Mouse (Mus musculus): ENCODE data around the gene Cnksr3.

Cnksr3 gene

GRCm38 (mm10) chr10:7077389-7077808 lies 134.6 kb downstream of the Cnksr3 start:
- no peaks in the 10 kb centered on the region; the same call in 1 of the 2 replicates for H3K4me1 ChIP-seq (replicated peaks; ENCODE audit: low read depth, low read length)
- no peak overlapping the region for H3K4me3 ChIP-seq (replicated peaks; ENCODE audit: low read length)
- H3K9me3 ChIP-seq (ENCODE audit: low read length) = no peaks in the 10 kb centered on the region
- H3K36me3 ChIP-seq (ENCODE audit: insufficient read depth, low read length) = no peaks in the 10 kb centered on the region
- TF ChIP-seq POU5F1 (IDR thresholded peaks at IDR 0.05; ENCODE audit: borderline replicate concordance, low read length) = no peak
- no peak for TF ChIP-seq CTCF (conservative IDR thresholded peaks at IDR 0.05; ENCODE audit: low read length)
- TF ChIP-seq NANOG (IDR thresholded peaks at IDR 0.05; ENCODE audit: borderline replicate concordance, low read length) = no peak
- no peaks in the 10 kb centered on the region for H3K27me3 ChIP-seq (ENCODE audit: insufficient read depth, low read length)

GRCm38 (mm10) chr10:7076662-7077211 lies 135.3 kb downstream of the Cnksr3 start:
- Histone ChIP-seq H3K4me3 (replicated peaks; ENCODE audit: low read length) (no peak overlapping the region), H3K27me3 (ENCODE audit: insufficient read depth, low read length) (no peaks in the 10 kb centered on the region), H3K4me1 (replicated peaks; ENCODE audit: low read depth, low read length) (no peaks in the 10 kb centered on the region; the same call in 1 of the 2 replicates), H3K36me3 (ENCODE audit: insufficient read depth, low read length) (no peaks in the 10 kb centered on the region), H3K9me3 (ENCODE audit: low read length) (no peaks in the 10 kb centered on the region)
- TF ChIP-seq NANOG (IDR thresholded peaks at IDR 0.05; ENCODE audit: borderline replicate concordance, low read length) (no peak), POU5F1 (IDR thresholded peaks at IDR 0.05; ENCODE audit: borderline replicate concordance, low read length) (no peak), CTCF (conservative IDR thresholded peaks at IDR 0.05; ENCODE audit: low read length) (no peak)

GRCm38 (mm10) chr10:7076201-7076600 lies 135.8 kb downstream of the Cnksr3 start:
- no peak overlapping the region for H3K4me3 ChIP-seq (replicated peaks; ENCODE audit: low read length)

GRCm38 (mm10) chr10:7075661-7076060 lies 136.4 kb downstream of the Cnksr3 start:
- Histone ChIP-seq H3K9me3 (ENCODE audit: low read length) (no peaks in the 10 kb centered on the region), H3K27me3 (ENCODE audit: insufficient read depth, low read length) (no peaks in the 10 kb centered on the region), H3K4me3 (replicated peaks; ENCODE audit: low read length) (no peak overlapping the region), H3K4me1 (replicated peaks; ENCODE audit: low read depth, low read length) (no peaks in the 10 kb centered on the region; the same call in 1 of the 2 replicates), H3K36me3 (ENCODE audit: insufficient read depth, low read length) (no peaks in the 10 kb centered on the region)
- TF ChIP-seq NANOG (IDR thresholded peaks at IDR 0.05; ENCODE audit: borderline replicate concordance, low read length) (no peak), CTCF (conservative IDR thresholded peaks at IDR 0.05; ENCODE audit: low read length) (no peak), POU5F1 (IDR thresholded peaks at IDR 0.05; ENCODE audit: borderline replicate concordance, low read length) (no peak)

More at GRCm38 (mm10) chr10:7076201-7076600, 135.8 kb downstream of the Cnksr3 start:
- H3K27me3 ChIP-seq (ENCODE audit: insufficient read depth, low read length) = no peaks in the 10 kb centered on the region
- no peaks in the 10 kb centered on the region; the same call in 1 of the 2 replicates for H3K4me1 ChIP-seq (replicated peaks; ENCODE audit: low read depth, low read length)
- no peaks in the 10 kb centered on the region for H3K9me3 ChIP-seq (ENCODE audit: low read length)
- TF ChIP-seq CTCF (conservative IDR thresholded peaks at IDR 0.05; ENCODE audit: low read length) (peak; percentile 76), POU5F1 (IDR thresholded peaks at IDR 0.05; ENCODE audit: borderline replicate concordance, low read length) (no peak), NANOG (IDR thresholded peaks at IDR 0.05; ENCODE audit: borderline replicate concordance, low read length) (no peak)
- no peaks in the 10 kb centered on the region for H3K36me3 ChIP-seq (ENCODE audit: insufficient read depth, low read length)

- H3K4me3 ChIP-seq (replicated peaks; ENCODE audit: low read length) = no peak overlapping the region
Observed at GRCm38 (mm10) chr10:7074231-7074630, 137.8 kb downstream of the Cnksr3 start.

GRCm38 (mm10) chr10:7070924-7071323 lies 141.1 kb downstream of the Cnksr3 start:
- Histone ChIP-seq H3K27me3 (ENCODE audit: insufficient read depth, low read length) (no peaks in the 10 kb centered on the region), H3K4me3 (replicated peaks; ENCODE audit: low read length) (no peak overlapping the region), H3K9me3 (ENCODE audit: low read length) (no peaks in the 10 kb centered on the region), H3K4me1 (replicated peaks; ENCODE audit: low read depth, low read length) (no peaks in the 10 kb centered on the region), H3K36me3 (ENCODE audit: insufficient read depth, low read length) (no peaks in the 10 kb centered on the region)
- TF ChIP-seq NANOG (IDR thresholded peaks at IDR 0.05; ENCODE audit: borderline replicate concordance, low read length) (no peak), CTCF (conservative IDR thresholded peaks at IDR 0.05; ENCODE audit: low read length) (no peak), POU5F1 (IDR thresholded peaks at IDR 0.05; ENCODE audit: borderline replicate concordance, low read length) (no peak)

More at GRCm38 (mm10) chr10:7074231-7074630, 137.8 kb downstream of the Cnksr3 start:
- H3K27me3 ChIP-seq (ENCODE audit: insufficient read depth, low read length) = no peaks in the 10 kb centered on the region
- no peaks in the 10 kb centered on the region for H3K9me3 ChIP-seq (ENCODE audit: low read length)
- TF ChIP-seq CTCF (conservative IDR thresholded peaks at IDR 0.05; ENCODE audit: low read length) = no peak
- no peak for TF ChIP-seq POU5F1 (IDR thresholded peaks at IDR 0.05; ENCODE audit: borderline replicate concordance, low read length)
- TF ChIP-seq NANOG (IDR thresholded peaks at IDR 0.05; ENCODE audit: borderline replicate concordance, low read length) = no peak
- no peaks in the 10 kb centered on the region for H3K36me3 ChIP-seq (ENCODE audit: insufficient read depth, low read length)
- H3K4me1 ChIP-seq (replicated peaks; ENCODE audit: low read depth, low read length) = no peaks in the 10 kb centered on the region; the same call in 1 of the 2 replicates

- Histone ChIP-seq H3K36me3 (ENCODE audit: insufficient read depth, low read length) (no peaks in the 10 kb centered on the region), H3K9me3 (ENCODE audit: low read length) (no peaks in the 10 kb centered on the region), H3K4me3 (replicated peaks; ENCODE audit: low read length) (no peak overlapping the region), H3K27me3 (ENCODE audit: insufficient read depth, low read length) (no peaks in the 10 kb centered on the region), H3K4me1 (replicated peaks; ENCODE audit: low read depth, low read length) (no peaks in the 10 kb centered on the region)
- TF ChIP-seq POU5F1 (IDR thresholded peaks at IDR 0.05; ENCODE audit: borderline replicate concordance, low read length) = no peak
- TF ChIP-seq NANOG (IDR thresholded peaks at IDR 0.05; ENCODE audit: borderline replicate concordance, low read length) = no peak
- TF ChIP-seq CTCF (conservative IDR thresholded peaks at IDR 0.05; ENCODE audit: low read length) = no peak
Observed at GRCm38 (mm10) chr10:7070100-7070835, 141.8 kb downstream of the Cnksr3 start.

- Histone ChIP-seq H3K4me1 (replicated peaks; ENCODE audit: low read depth, low read length) (no peaks in the 10 kb centered on the region), H3K4me3 (replicated peaks; ENCODE audit: low read length) (no peak overlapping the region), H3K27me3 (ENCODE audit: insufficient read depth, low read length) (no peaks in the 10 kb centered on the region), H3K36me3 (ENCODE audit: insufficient read depth, low read length) (no peaks in the 10 kb centered on the region), H3K9me3 (ENCODE audit: low read length) (no peaks in the 10 kb centered on the region)
- TF ChIP-seq NANOG (IDR thresholded peaks at IDR 0.05; ENCODE audit: borderline replicate concordance, low read length) (no peak), POU5F1 (IDR thresholded peaks at IDR 0.05; ENCODE audit: borderline replicate concordance, low read length) (no peak), CTCF (conservative IDR thresholded peaks at IDR 0.05; ENCODE audit: low read length) (no peak)
Observed at GRCm38 (mm10) chr10:7069090-7069489, 142.9 kb downstream of the Cnksr3 start.
